Mouse (Mus musculus): ENCODE measurements around the gene Rexo4.

DNA sequence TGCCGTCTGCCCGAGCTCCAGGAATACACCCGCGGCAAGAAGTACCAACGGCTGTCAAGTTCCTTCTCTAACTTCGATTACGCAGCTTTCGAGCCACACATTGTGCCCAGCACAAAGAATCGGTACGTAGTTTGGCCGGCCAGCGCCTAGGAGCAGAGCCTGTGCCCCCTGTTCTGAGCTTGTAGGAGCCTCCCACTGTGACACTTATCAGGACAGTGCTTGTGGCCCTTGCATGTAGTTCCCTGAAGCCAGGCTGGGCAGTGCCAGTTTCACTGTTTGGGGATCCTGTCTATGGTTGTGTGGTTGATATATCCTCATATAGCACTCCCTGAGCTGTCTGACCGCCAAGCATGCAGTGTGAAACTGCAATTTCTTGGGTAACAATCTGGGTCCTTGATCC lies 47.4 kb downstream of the Rexo4 start:
- no peak for TF ChIP-seq POLR2A (IDR thresholded peaks at IDR 0.05; ENCODE audit: control insufficient read depth, extremely low read depth, insufficient read depth, low read length, poor library complexity)
- TF ChIP-seq CTCF (IDR thresholded peaks at IDR 0.05; ENCODE audit: borderline replicate concordance, control insufficient read depth, extremely low read depth, insufficient read depth, low read length, poor library complexity) = no peak

Data from thymus, adult 2 months (tissue).